Mouse (Mus musculus): Measurements from ENCODE around the gene St6galnac3.

GRCm38 (mm10) chr3:153537435-153537834 lies 187.5 kb downstream of the St6galnac3 start:
- no peak for TF ChIP-seq CTCF (IDR thresholded peaks at IDR 0.05; ENCODE audit: borderline replicate concordance, insufficient read depth, low read length)
- no peak for TF ChIP-seq POLR2A (IDR thresholded peaks at IDR 0.05; ENCODE audit: low read depth, low read length)

All from embryonic fibroblast, embryonic 13.5 days (primary cell).